Mouse (Mus musculus) forebrain, embryonic 11.5 days (tissue): ENCODE data around the gene Prdm2. TPM values are rescaled to one million over a fixed set of nuclear protein-coding genes. Genes with fewer than 3 reads are reported as not detected.
A peak's percentile ranks its signal among the peaks of the same experiment; 100 is the strongest.

Source experiments
- ATAC-seq: fragments of 200-750 bp; cut with Nextera tagmentation; replicated peaks from 2 replicates; pipeline ENCODE4 v1.8.0; 2017; ENCODE audit warnings: moderate TSS enrichment; ENCODE audit not compliant: low FRiP score
- DNase-seq: peaks from one replicate; pipeline ENCODE4 v3.0.0-alpha.2; 2017; ENCODE audit warnings: low spot score
- H3K27ac ChIP-seq: fragments of 300-500 bp; sonication (generic); 2 replicates; pipeline ENCODE4 v1.5.1; 2014; ENCODE audit warnings: low read depth, low read length
- H3K27me3 ChIP-seq: fragments of 300-500 bp; sonication (generic); 2 replicates; pipeline ENCODE4 v1.6.1; 2014; ENCODE audit warnings: mild to moderate bottlenecking, low read length, mixed read lengths; ENCODE audit not compliant: control insufficient read depth, insufficient read depth
- H3K36me3 ChIP-seq: fragments of 300-500 bp; sonication (generic); 2 replicates; pipeline ENCODE4 v1.6.1; 2014; ENCODE audit warnings: mild to moderate bottlenecking, low read length, moderate library complexity, mixed read lengths; ENCODE audit not compliant: control insufficient read depth, insufficient read depth
- H3K4me1 ChIP-seq: fragments of 300-500 bp; sonication (generic); replicated peaks from 2 replicates; pipeline ENCODE4 v1.6.1; 2014; ENCODE audit warnings: low read length, mixed read lengths; ENCODE audit not compliant: control insufficient read depth, insufficient read depth
- H3K4me2 ChIP-seq: fragments of 300-500 bp; sonication (generic); 2 replicates; pipeline ENCODE4 v1.6.1; 2014; ENCODE audit warnings: low read depth, mild to moderate bottlenecking, low read length, moderate library complexity, mixed read lengths; ENCODE audit not compliant: severe bottlenecking
- H3K4me3 ChIP-seq: fragments of 300-500 bp; sonication (generic); 2 replicates; pipeline ENCODE4 v1.5.1; 2014; ENCODE audit warnings: low read depth, low read length
- H3K9ac ChIP-seq: fragments of 300-500 bp; sonication (generic); 2 replicates; pipeline ENCODE4 v1.6.1; 2014; ENCODE audit warnings: low read length
- H3K9me3 ChIP-seq: fragments of 300-500 bp; sonication (generic); 2 replicates; pipeline ENCODE4 v1.6.1; 2016; ENCODE audit warnings: low read length, mixed read lengths; ENCODE audit not compliant: control insufficient read depth
- WGBS: fragments of 180-500 bp; shearing (Covaris S2); extraction: QIAGEN DNeasy Blood & Tissue Kit; methylation state at CpG from one replicate; pipeline ENCODE4 v1.1.7; 2014; 5-methylcytosine and 5-hydroxymethylcytosine counted together
- polyA plus RNA-seq: library from polyadenylated mRNA; unstranded; fragments of >200 nt; fragmentation: Nextera tagmentation; extraction: Ambion mirVana; gene quantifications from 2 replicates; pipeline ENCODE4 v1.2.1, GENCODE M21; 2014

Gene Prdm2
- polyA plus RNA-seq, 1 experiment from 2014 or later = 17.8 TPM

- WGBS = 90% methylated on average over 9 of the region's 9 CpGs
- no peaks in the 10 kb centered on the region for H3K27me3 ChIP-seq
- no peak for ATAC-seq
- no peak overlapping the region for H3K27ac ChIP-seq
- H3K4me3 ChIP-seq = no peak overlapping the region
- H3K9ac ChIP-seq = no peak overlapping the region
- H3K4me1 ChIP-seq = no peaks in the 10 kb centered on the region
- no peak for DNase-seq
- H3K9me3 ChIP-seq = no peaks in the 10 kb centered on the region
- no peaks in the 10 kb centered on the region for H3K36me3 ChIP-seq
- H3K4me2 ChIP-seq = no peak overlapping the region
Measured at GRCm38 (mm10) chr4:143239615-143240201, 26.9 kb upstream of the Prdm2 start.

- no peak for DNase-seq
- Histone ChIP-seq H3K27me3 (no peaks in the 10 kb centered on the region), H3K9ac (no peak overlapping the region), H3K9me3 (peaks cover 3% of the 10 kb centered on the region; the same call in 1 of the 2 replicates), H3K36me3 (no peaks in the 10 kb centered on the region), H3K4me2 (no peak overlapping the region), H3K27ac (no peak overlapping the region), H3K4me1 (no peaks in the 10 kb centered on the region), H3K4me3 (no peak overlapping the region)
- ATAC-seq = no peak
- WGBS = 93% methylated on average over 5 of the region's 5 CpGs
Measured at GRCm38 (mm10) chr4:143239117-143239516, 26.3 kb upstream of the Prdm2 start.

GRCm38 (mm10) chr4:143238241-143239031 lies 25.6 kb upstream of the Prdm2 start:
- Histone ChIP-seq H3K9ac (no peak overlapping the region), H3K4me2 (no peak overlapping the region), H3K4me1 (no peaks in the 10 kb centered on the region), H3K27me3 (no peaks in the 10 kb centered on the region), H3K4me3 (no peak overlapping the region), H3K27ac (no peak overlapping the region), H3K36me3 (no peaks in the 10 kb centered on the region), H3K9me3 (peaks cover 3% of the 10 kb centered on the region; the same call in 1 of the 2 replicates)
- WGBS = 26% methylated on average over 23 of the region's 23 CpGs
- ATAC-seq = no peak
- DNase-seq = peak; percentile 76

GRCm38 (mm10) chr4:143231790-143232422 lies 19.1 kb upstream of the Prdm2 start:
- peaks cover 3% of the 10 kb centered on the region; the same call in 1 of the 2 replicates for H3K9me3 ChIP-seq
- ATAC-seq (peak; percentile 58), DNase-seq (no peak)
- H3K4me3 ChIP-seq = no peak overlapping the region
- H3K27me3 ChIP-seq = no peaks in the 10 kb centered on the region
- H3K27ac ChIP-seq = no peak overlapping the region
- no peaks in the 10 kb centered on the region for H3K36me3 ChIP-seq
- WGBS = 93% methylated on average over 10 of the region's 10 CpGs
- no peak overlapping the region for H3K9ac ChIP-seq
- H3K4me1 ChIP-seq = no peaks in the 10 kb centered on the region
- no peak overlapping the region for H3K4me2 ChIP-seq

GRCm38 (mm10) chr4:143231110-143231509 lies 18.3 kb upstream of the Prdm2 start:
- DNase-seq = no peak
- no peaks in the 10 kb centered on the region for H3K4me1 ChIP-seq
- H3K4me2 ChIP-seq = no peak overlapping the region
- no peaks in the 10 kb centered on the region for H3K27me3 ChIP-seq
- peaks cover 3% of the 10 kb centered on the region; the same call in 1 of the 2 replicates for H3K9me3 ChIP-seq
- H3K4me3 ChIP-seq = no peak overlapping the region
- WGBS = 88% methylated on average over 3 of the region's 3 CpGs
- no peak overlapping the region for H3K27ac ChIP-seq
- ATAC-seq = no peak
- H3K36me3 ChIP-seq = no peaks in the 10 kb centered on the region
- no peak overlapping the region for H3K9ac ChIP-seq

GRCm38 (mm10) chr4:143227976-143228375 lies 15.2 kb upstream of the Prdm2 start:
- no peak for ATAC-seq
- Histone ChIP-seq H3K27ac (no peak overlapping the region), H3K4me1 (no peaks in the 10 kb centered on the region), H3K27me3 (no peaks in the 10 kb centered on the region), H3K9me3 (no peaks in the 10 kb centered on the region), H3K9ac (no peak overlapping the region), H3K4me2 (no peak overlapping the region), H3K4me3 (no peak overlapping the region), H3K36me3 (no peaks in the 10 kb centered on the region)
- 81% methylated on average over 5 of the region's 5 CpGs for WGBS
- DNase-seq = no peak

GRCm38 (mm10) chr4:143225886-143226285 lies 13.1 kb upstream of the Prdm2 start:
- Histone ChIP-seq H3K4me3 (no peak overlapping the region), H3K9me3 (no peaks in the 10 kb centered on the region), H3K4me1 (no peaks in the 10 kb centered on the region), H3K4me2 (no peak overlapping the region), H3K27ac (no peak overlapping the region), H3K36me3 (no peaks in the 10 kb centered on the region), H3K27me3 (no peaks in the 10 kb centered on the region), H3K9ac (no peak overlapping the region)
- ATAC-seq (no peak), DNase-seq (no peak)
- WGBS = 56% methylated on average over 9 of the region's 9 CpGs

- Histone ChIP-seq H3K9me3 (no peaks in the 10 kb centered on the region), H3K4me3 (no peak overlapping the region), H3K27ac (no peak overlapping the region), H3K27me3 (no peaks in the 10 kb centered on the region), H3K36me3 (no peaks in the 10 kb centered on the region), H3K9ac (no peak overlapping the region), H3K4me1 (no peaks in the 10 kb centered on the region), H3K4me2 (no peak overlapping the region)
- DNase-seq (no peak), ATAC-seq (peak; percentile 44; the same call in 1 of the 2 replicates)
- 48% methylated on average over 9 of the region's 9 CpGs for WGBS
Measured at GRCm38 (mm10) chr4:143219316-143219751, 6.5 kb upstream of the Prdm2 start.
